Mouse (Mus musculus): ENCODE measurements around the gene Alpl. TPM values are rescaled to one million over a fixed set of nuclear protein-coding genes. Genes with fewer than 3 reads are reported as not detected.
A peak's percentile ranks its signal among the peaks of the same experiment; 100 is the strongest.

Alpl gene
- total and polyA plus RNA-seq, 3 experiments: 62.9 to 164 (median 115) TPM

DNA sequence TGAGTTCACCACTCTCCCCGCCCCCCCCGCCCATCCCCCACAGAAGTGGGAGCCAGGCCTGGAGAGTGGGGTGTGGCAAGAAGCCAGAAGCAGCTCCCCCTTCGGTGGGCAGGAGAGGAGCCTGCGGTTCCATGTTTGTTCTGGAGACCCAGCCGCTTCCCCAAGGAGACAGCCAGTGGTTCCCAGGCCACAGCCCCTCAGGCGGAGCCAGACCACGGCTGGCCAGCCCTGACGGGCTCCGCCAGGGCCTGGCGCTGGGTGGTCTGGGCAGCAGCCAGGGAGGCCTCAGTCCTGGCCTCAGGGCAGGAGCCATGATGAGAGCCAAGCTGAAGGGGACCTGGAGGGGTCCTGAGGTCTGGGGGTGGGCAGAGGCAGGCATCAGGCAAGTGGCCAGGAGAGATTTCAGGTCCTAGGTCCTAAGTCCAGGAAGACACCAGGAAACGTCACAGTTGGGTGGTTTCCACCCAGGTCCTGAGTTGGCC is 59.9 kb downstream of the Alpl start:
- no peak for TF ChIP-seq RAD21 (IDR thresholded peaks at IDR 0.05; ENCODE audit: low read depth, low read length)
- no peak for TF ChIP-seq CHD1 (IDR thresholded peaks at IDR 0.05; ENCODE audit: low read depth, low read length)
- TF ChIP-seq CHD2 (IDR thresholded peaks at IDR 0.05; ENCODE audit: low read length): no peak
- TF ChIP-seq BHLHE40 (IDR thresholded peaks at IDR 0.05; ENCODE audit: low read depth, low read length): no peak
- TF ChIP-seq CTCF (conservative IDR thresholded peaks at IDR 0.05 in 1 of 2, IDR thresholded peaks at IDR 0.05 in 1 of 2; ENCODE audit: low read depth in 2 of 2, low read length in 2 of 2): no peak
- TF ChIP-seq NELFE (IDR thresholded peaks at IDR 0.05; ENCODE audit: low read depth, low read length): no peak
- Histone ChIP-seq H3K27me3 (replicated peaks) (peaks cover 19% of the 10 kb centered on the region), H3K9ac (ENCODE audit: insufficient read depth, low read depth) (no peak overlapping the region), H3K4me3 (replicated peaks in 1 of 3; ENCODE audit: low read depth in 2 of 3, low read length in 2 of 3, poor library complexity in 1 of 3) (no peak overlapping the region), H3K79me2 (replicated peaks; ENCODE audit: control insufficient read depth, extremely low read depth, insufficient read depth, poor library complexity, severe bottlenecking) (no peaks in the 10 kb centered on the region), H3K4me1 (ENCODE audit: control insufficient read depth in 1 of 2, insufficient read depth in 2 of 2) (peaks cover 16 to 54% of the 10 kb centered on the region in 2 experiments), H3K9me3 (replicated peaks; ENCODE audit: low read length) (no peaks in the 10 kb centered on the region), H3K27ac (ENCODE audit: insufficient read depth, low read depth) (no peak overlapping the region), H3K36me3 (replicated peaks in 1 of 2; ENCODE audit: control insufficient read depth in 1 of 2, insufficient read depth in 1 of 2, low read length in 1 of 2) (peaks cover 4 to 11% of the 10 kb centered on the region in 2 experiments), H3K4me2 (ENCODE audit: insufficient read depth, low read depth, poor library complexity, severe bottlenecking) (no peak overlapping the region)
- no peak for DNase-seq (ENCODE audit: extremely low read depth)
- in situ Hi-C loops (cut with MboI; ENCODE audit: low pct_ligation_motif_present, low pct_unique_long_range_greater_than_20kb, low sequenced_read_pairs): no loop called here
- dilution Hi-C loops (cut with MboI; ENCODE audit: extremely low pct_ligation_motif_present, extremely low pct_unique_long_range_greater_than_20kb, low sequenced_read_pairs): no loop called here

DNA sequence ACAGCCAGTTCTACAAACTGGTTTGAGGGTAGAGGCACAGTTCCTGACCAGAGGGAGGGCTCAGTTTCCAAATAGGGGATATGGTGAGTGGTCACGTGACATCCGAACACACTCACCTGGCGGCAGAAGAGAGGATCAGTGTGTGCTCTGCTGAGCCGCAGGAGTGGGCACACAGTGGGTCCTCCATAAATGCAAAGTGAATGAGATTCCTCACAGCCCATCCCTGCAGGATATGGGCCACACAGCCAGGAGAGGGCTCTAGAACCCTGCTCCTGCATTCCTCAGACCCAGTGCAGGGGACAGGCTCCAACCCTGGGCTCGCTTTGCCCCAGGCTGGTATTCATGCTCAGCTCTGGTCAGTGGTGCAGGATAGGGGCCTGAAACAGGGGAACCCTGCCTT is 62.7 kb downstream of the Alpl start:
- H3K27ac ChIP-seq (ENCODE audit: insufficient read depth, low read depth): no peak overlapping the region
- peaks cover 24% of the 10 kb centered on the region for H3K27me3 ChIP-seq (replicated peaks)
- H3K9me3 ChIP-seq (replicated peaks; ENCODE audit: low read length): no peaks in the 10 kb centered on the region
- dilution Hi-C loops (cut with MboI; ENCODE audit: extremely low pct_ligation_motif_present, extremely low pct_unique_long_range_greater_than_20kb, low sequenced_read_pairs) (no loop called here), in situ Hi-C loops (cut with MboI; ENCODE audit: low pct_ligation_motif_present, low pct_unique_long_range_greater_than_20kb, low sequenced_read_pairs) (loop anchor here (5.0 kb wide), 2 partner anchors 104 to 214 kb away; no protein-coding TSS in a partner anchor)
- H3K4me3 ChIP-seq (replicated peaks in 1 of 3; ENCODE audit: low read depth in 2 of 3, low read length in 2 of 3, poor library complexity in 1 of 3): no peak overlapping the region
- H3K79me2 ChIP-seq (replicated peaks; ENCODE audit: control insufficient read depth, extremely low read depth, insufficient read depth, poor library complexity, severe bottlenecking): no peaks in the 10 kb centered on the region
- peaks cover 12 to 38% of the 10 kb centered on the region in 2 experiments for H3K4me1 ChIP-seq (ENCODE audit: control insufficient read depth in 1 of 2, insufficient read depth in 2 of 2)
- H3K4me2 ChIP-seq (ENCODE audit: insufficient read depth, low read depth, poor library complexity, severe bottlenecking): no peak overlapping the region
- DNase-seq (ENCODE audit: extremely low read depth): no peak
- H3K36me3 ChIP-seq (replicated peaks in 1 of 2; ENCODE audit: control insufficient read depth in 1 of 2, insufficient read depth in 1 of 2, low read length in 1 of 2): peaks cover 0 to 9% of the 10 kb centered on the region in 2 experiments
- no peak overlapping the region for H3K9ac ChIP-seq (ENCODE audit: insufficient read depth, low read depth)
- no peak for TF ChIP-seq MEF2A (IDR thresholded peaks at IDR 0.05; ENCODE audit: borderline replicate concordance, low read depth, low read length)
- TF ChIP-seq ZMIZ1 (IDR thresholded peaks at IDR 0.05; ENCODE audit: low read depth, low read length): no peak
- no peak for TF ChIP-seq IRF4 (IDR thresholded peaks at IDR 0.05; ENCODE audit: low read depth, low read length)
- TF ChIP-seq HCFC1 (IDR thresholded peaks at IDR 0.05; ENCODE audit: low read depth, low read length): no peak
- peak; percentile 29; the same call in 1 of the 2 replicates for TF ChIP-seq USF1 (IDR thresholded peaks at IDR 0.05; ENCODE audit: low read depth, low read length)
- TF ChIP-seq RAD21 (IDR thresholded peaks at IDR 0.05; ENCODE audit: low read depth, low read length): peak; percentile 65
- TF ChIP-seq ZKSCAN1 (IDR thresholded peaks at IDR 0.05; ENCODE audit: borderline replicate concordance, low read depth, low read length): peak; percentile 54; the same call in 1 of the 2 replicates
- no peak for TF ChIP-seq NELFE (IDR thresholded peaks at IDR 0.05; ENCODE audit: low read depth, low read length)
- no peak for TF ChIP-seq JUN (IDR thresholded peaks at IDR 0.05; ENCODE audit: insufficient read depth, low read depth, low read length)
- TF ChIP-seq MAZ (IDR thresholded peaks at IDR 0.05; ENCODE audit: low read depth, low read length): no peak
- no peak for TF ChIP-seq CHD2 (IDR thresholded peaks at IDR 0.05; ENCODE audit: low read length)
- TF ChIP-seq ZNF384 (IDR thresholded peaks at IDR 0.05; ENCODE audit: low read depth, low read length): no peak
- no peak for TF ChIP-seq KAT2A (IDR thresholded peaks at IDR 0.05; ENCODE audit: insufficient replicate concordance, low read length)
- no peak for TF ChIP-seq ETS1 (conservative IDR thresholded peaks at IDR 0.05; ENCODE audit: low read depth, low read length)
- TF ChIP-seq MYC (IDR thresholded peaks at IDR 0.05; ENCODE audit: low read depth, low read length): no peak
- no peak for TF ChIP-seq MAX (IDR thresholded peaks at IDR 0.05; ENCODE audit: low read length)
- TF ChIP-seq JUND (conservative IDR thresholded peaks at IDR 0.05; ENCODE audit: low read depth, low read length): no peak
- 0 out of 2 replicates have a peak, but pooled peaks have one; percentile 12 for TF ChIP-seq BHLHE40 (IDR thresholded peaks at IDR 0.05; ENCODE audit: low read depth, low read length)
- TF ChIP-seq GABPA (IDR thresholded peaks at IDR 0.05; ENCODE audit: insufficient replicate concordance, low read depth, low read length): no peak
- TF ChIP-seq POLR2AphosphoS2 (IDR thresholded peaks at IDR 0.05; ENCODE audit: low read depth, low read length): no peak
- TF ChIP-seq RCOR1 (conservative IDR thresholded peaks at IDR 0.05; ENCODE audit: low read depth, low read length): no peak
- TF ChIP-seq CTCF (conservative IDR thresholded peaks at IDR 0.05 in 1 of 2, IDR thresholded peaks at IDR 0.05 in 1 of 2; ENCODE audit: low read depth in 2 of 2, low read length in 2 of 2): peak in 1 of 2 experiments; percentile 68; a peak in 2 of 4 replicates
- TF ChIP-seq POLR2A (IDR thresholded peaks at IDR 0.05; ENCODE audit: low read depth, low read length): no peak
- TF ChIP-seq MXI1 (IDR thresholded peaks at IDR 0.05; ENCODE audit: low read depth, low read length): no peak
- no peak for TF ChIP-seq ELF1 (IDR thresholded peaks at IDR 0.05; ENCODE audit: low read depth, low read length)
- no peak for TF ChIP-seq TBP (conservative IDR thresholded peaks at IDR 0.05; ENCODE audit: low read depth, low read length)
- no peak for TF ChIP-seq TCF12 (IDR thresholded peaks at IDR 0.05; ENCODE audit: low read depth, low read length)
- TF ChIP-seq PAX5 (IDR thresholded peaks at IDR 0.05; ENCODE audit: low read length): no peak
- TF ChIP-seq USF2 (conservative IDR thresholded peaks at IDR 0.05; ENCODE audit: low read depth, low read length): peak; percentile 35; the same call in 1 of the 2 replicates
- TF ChIP-seq SIN3A (IDR thresholded peaks at IDR 0.05; ENCODE audit: low read length): no peak
- peak; percentile 81 for TF ChIP-seq SMC3 (IDR thresholded peaks at IDR 0.05; ENCODE audit: low read depth, low read length)

Measured in CH12.LX (cell line).